Mouse (Mus musculus) C2C12 (cell line): ENCODE data around the gene Creg1.

Experiments
- CEBPB ChIP-seq: IDR thresholded peaks from one replicate; pipeline ENCODE4 v1.6.1; 2011; ENCODE audit warnings: low read depth, mild to moderate bottlenecking, control low read depth, moderate library complexity
- CTCF ChIP-seq: IDR thresholded peaks from one replicate; pipeline ENCODE4 v1.5.1; 2011; ENCODE audit not compliant: control insufficient read depth, insufficient read depth, insufficient read length
- MAX ChIP-seq: IDR thresholded peaks from one replicate; pipeline ENCODE4 v1.6.1; 2011; ENCODE audit warnings: mild to moderate bottlenecking, control low read depth
- MYOD1 ChIP-seq: IDR thresholded peaks from one replicate; pipeline ENCODE4 v1.6.1; 2011; ENCODE audit warnings: low read depth; ENCODE audit not compliant: control insufficient read depth, insufficient read length
- MYOG ChIP-seq: IDR thresholded peaks from one replicate; pipeline ENCODE4 v1.6.1; 2011; ENCODE audit not compliant: control insufficient read depth, insufficient read length; ENCODE audit errors: extremely low read depth
- USF1 ChIP-seq: IDR thresholded peaks from one replicate; pipeline ENCODE4 v1.6.1; 2011; ENCODE audit warnings: low read depth, mild to moderate bottlenecking, control low read depth, moderate library complexity

GRCm38 (mm10) chr1:165754205-165754604 lies 9.3 kb upstream of the Creg1 start:
- TF ChIP-seq MYOD1: no peak
- no peak for TF ChIP-seq CTCF
- no peak for TF ChIP-seq MYOG
- no peak for TF ChIP-seq USF1
- TF ChIP-seq MAX: no peak
- TF ChIP-seq CEBPB: no peak
